Mouse (Mus musculus): Measurements from ENCODE around the gene 1700016K19Rik.

DNA sequence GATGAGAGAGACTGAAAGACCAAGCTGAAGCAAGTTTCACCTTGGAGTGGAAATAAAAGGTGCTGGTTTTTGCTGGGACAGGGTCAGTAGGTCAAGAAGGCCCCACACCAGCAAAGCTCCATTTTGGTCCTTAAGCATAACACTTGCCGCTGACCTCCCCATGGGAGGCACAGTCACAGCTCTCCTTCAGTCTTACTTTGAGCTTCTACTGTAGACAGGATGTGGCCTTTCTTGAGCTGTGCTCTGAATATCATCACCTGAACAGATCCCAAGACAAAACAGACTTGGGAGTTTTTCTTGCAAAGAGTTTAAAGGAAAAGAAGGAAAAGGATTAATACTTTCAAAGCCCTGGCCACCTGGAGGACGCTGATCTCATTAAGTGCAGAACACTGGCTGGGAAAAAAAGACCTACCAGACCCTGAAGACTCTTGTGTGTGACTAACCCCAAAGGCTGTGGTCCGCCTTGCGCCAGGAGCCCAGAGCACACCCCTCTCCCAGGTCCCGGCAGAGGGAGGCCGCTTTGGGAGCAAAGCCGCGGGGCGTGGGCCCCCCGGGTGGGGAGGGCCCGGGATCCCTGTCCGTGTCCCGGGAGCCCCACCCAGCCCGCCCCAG is 26.9 kb downstream of the 1700016K19Rik start:
- no peak for TF ChIP-seq MAX (IDR thresholded peaks at IDR 0.05)
- no peak for TF ChIP-seq CTCF (IDR thresholded peaks at IDR 0.05; ENCODE audit: control insufficient read depth, insufficient read depth, insufficient read length)
- no peak for TF ChIP-seq MYOD1 (IDR thresholded peaks at IDR 0.05; ENCODE audit: control insufficient read depth, insufficient read length, low read depth)
- TF ChIP-seq MYOG (IDR thresholded peaks at IDR 0.05; ENCODE audit: control insufficient read depth, extremely low read depth, insufficient read length) = no peak
- TF ChIP-seq FOSL1 (IDR thresholded peaks at IDR 0.05; ENCODE audit: insufficient read depth, low read length, poor library complexity, severe bottlenecking) = no peak
- TF ChIP-seq USF1 (IDR thresholded peaks at IDR 0.05; ENCODE audit: low read depth) = no peak
- TF ChIP-seq CEBPB (IDR thresholded peaks at IDR 0.05; ENCODE audit: low read depth) = no peak

Measured in C2C12 (cell line).